Comparison of ENCODE assay signal across 28 mouse cellular contexts in the genomic region with DNA sequence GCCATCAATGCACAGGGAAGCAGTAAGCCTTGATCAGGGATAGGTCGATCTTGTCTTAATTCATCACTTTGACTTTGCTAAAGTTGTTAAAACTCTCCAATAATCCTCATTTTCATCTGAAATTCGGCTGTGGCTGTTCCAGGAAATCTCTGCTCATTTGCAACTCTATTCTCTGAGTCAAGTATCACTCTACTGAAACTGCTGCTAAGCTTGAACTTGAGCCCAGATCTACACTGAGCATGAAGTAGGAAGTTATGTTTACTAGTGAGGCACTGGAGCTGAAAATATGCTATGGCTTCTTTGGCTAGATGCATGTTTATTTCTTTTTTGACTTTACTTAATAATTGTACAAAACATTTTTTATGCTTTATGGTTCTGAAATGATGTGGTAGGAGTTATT.
A peak's percentile ranks its signal among the peaks of the same experiment; 100 is the strongest.
DNase-seq lines count a peak whose midpoint lies in the region; ATAC-seq lines count a peak whose summit lies in the region.
"Had no signal": no experiment of that assay in that cellular context is flagged by ENCODE, and none has a peak within 500 bp of the region (broad histone marks: within the 10 kb centered on the region; RNA-seq: fewer than 3 reads in every experiment).

No protein-coding gene starts in this region.

- H3K27ac ChIP-seq in forebrain, embryonic 14.5 days (ENCODE audit: low read depth, low read length): no peak overlapping the region
- no peak overlapping the region for H3K27ac ChIP-seq in forebrain, embryonic 11.5 days (ENCODE audit: low read depth, low read length)
- H3K27ac ChIP-seq: embryonic facial prominence, embryonic 10.5 days; embryonic facial prominence, embryonic 12.5 days; forebrain, embryonic 13.5 days had no signal

- no peaks in the 10 kb centered on the region for H3K4me1 ChIP-seq in forebrain, embryonic 14.5 days (ENCODE audit: control insufficient read depth, insufficient read depth, low read length)
- H3K4me1 ChIP-seq in forebrain, embryonic 11.5 days (replicated peaks; ENCODE audit: control insufficient read depth, insufficient read depth, low read length): no peaks in the 10 kb centered on the region
- H3K4me1 ChIP-seq: embryonic facial prominence, embryonic 10.5 days; embryonic facial prominence, embryonic 12.5 days; forebrain, embryonic 13.5 days had no signal

- no peak overlapping the region for H3K9ac ChIP-seq in forebrain, embryonic 14.5 days (ENCODE audit: low read length)
- no peak overlapping the region for H3K9ac ChIP-seq in forebrain, embryonic 11.5 days (ENCODE audit: low read length)
- H3K9ac ChIP-seq: embryonic facial prominence, embryonic 12.5 days; forebrain, embryonic 13.5 days had no signal

- no peaks in the 10 kb centered on the region for H3K9me3 ChIP-seq in forebrain, embryonic 14.5 days (replicated peaks; ENCODE audit: control insufficient read depth, low read length)
- H3K9me3 ChIP-seq in forebrain, embryonic 11.5 days (ENCODE audit: control insufficient read depth, low read length): no peaks in the 10 kb centered on the region
- H3K9me3 ChIP-seq: embryonic facial prominence, embryonic 10.5 days; embryonic facial prominence, embryonic 12.5 days; forebrain, embryonic 13.5 days; G1E had no signal

- 65% methylated on average over 2 of the region's 2 CpGs for WGBS in forebrain, embryonic 14.5 days
- WGBS in forebrain, embryonic 11.5 days: 69% methylated on average over 2 of the region's 2 CpGs

- no peaks in the 10 kb centered on the region for H3K36me3 ChIP-seq in forebrain, embryonic 14.5 days (ENCODE audit: control insufficient read depth, insufficient read depth, low read length)
- no peaks in the 10 kb centered on the region for H3K36me3 ChIP-seq in forebrain, embryonic 11.5 days (ENCODE audit: control insufficient read depth, insufficient read depth, low read length)
- H3K36me3 ChIP-seq: embryonic facial prominence, embryonic 10.5 days; embryonic facial prominence, embryonic 12.5 days; G1E had no signal

- H3K4me3 ChIP-seq in forebrain, embryonic 14.5 days (ENCODE audit: low read depth, low read length): no peak overlapping the region
- no peak overlapping the region for H3K4me3 ChIP-seq in forebrain, embryonic 11.5 days (ENCODE audit: low read depth, low read length)
- H3K4me3 ChIP-seq: embryonic facial prominence, embryonic 10.5 days; embryonic facial prominence, embryonic 12.5 days; forebrain, embryonic 13.5 days had no signal

- no peaks in the 10 kb centered on the region for H3K27me3 ChIP-seq in forebrain, embryonic 14.5 days (replicated peaks; ENCODE audit: control insufficient read depth, insufficient read depth, low read length)
- no peaks in the 10 kb centered on the region for H3K27me3 ChIP-seq in forebrain, embryonic 11.5 days (ENCODE audit: control insufficient read depth, insufficient read depth, low read length)
- H3K27me3 ChIP-seq: CH12.LX; embryonic facial prominence, embryonic 12.5 days; forebrain, embryonic 13.5 days; Patski had no signal

- H3K4me2 ChIP-seq in forebrain, embryonic 14.5 days (ENCODE audit: low read length): no peak overlapping the region
- H3K4me2 ChIP-seq in forebrain, embryonic 11.5 days (ENCODE audit: low read depth, low read length, severe bottlenecking): no peak overlapping the region
- H3K4me2 ChIP-seq: embryonic facial prominence, embryonic 12.5 days; forebrain, embryonic 13.5 days had no signal

- no peak for ATAC-seq in forebrain, embryonic 14.5 days
- ATAC-seq in forebrain, embryonic 11.5 days (replicated peaks; ENCODE audit: low FRiP score): no peak
- peak; percentile 83 for ATAC-seq in frontal cortex, adult (ENCODE audit: low TSS enrichment)
- ATAC-seq: activated CD4-positive, CD25-positive, alpha-beta regulatory T cell, adult 4 months; CD4-positive, CD25-positive, alpha-beta regulatory T cell, adult 4 months; forebrain, embryonic 13.5 days; forebrain, embryonic 16.5 days; Patski had no signal

- peak; percentile 17 for DNase-seq in forebrain, embryonic 14.5 days (ENCODE audit: low spot score)
- DNase-seq in forebrain, embryonic 11.5 days (ENCODE audit: low spot score): no peak
- DNase-seq in frontal cortex, postnatal 14 days (ENCODE audit: low spot score in 2 of 2): no peak
- DNase-seq in right cerebral cortex, adult 18-20 months: peak; percentile 52
- DNase-seq in right cerebral cortex, postnatal 4 days: no peak
- DNase-seq in telencephalon, adult 2 months (ENCODE audit: low read depth, low spot score): peak; percentile 65
- no peak for DNase-seq in embryo, embryonic 9.5 days (ENCODE audit: extremely low spot score)
- DNase-seq: adrenal gland, adult 8-10 months; adrenal gland, postnatal 14 days; adrenal gland, postnatal 36 days; B cell, adult 2 months; cerebellum, adult 11 months; cerebellum, adult 18-20 months; cerebellum, adult 8-10 months; cerebellum, adult 9-11 months; cerebellum, postnatal 14 days; cerebellum, postnatal 36 days; embryo, embryonic 11 days had no signal

Comparison
In these comparisons a context has a peak if more than half of its experiments do, and no peak if none do; other contexts are left out.
1. DNase-seq: peak in forebrain, embryonic 14.5 days (single experiment), right cerebral cortex, adult 18-20 months (single experiment) and telencephalon, adult 2 months (single experiment); none in forebrain, embryonic 11.5 days (single experiment), frontal cortex, postnatal 14 days (0 of 2), right cerebral cortex, postnatal 4 days (single experiment) and embryo, embryonic 9.5 days (single experiment).